Mouse (Mus musculus) kidney, postnatal 0 days (tissue): ENCODE data around the gene Rab6a. TPM values are rescaled to one million over a fixed set of nuclear protein-coding genes. Genes with fewer than 3 reads are reported as not detected.
A peak's percentile ranks its signal among the peaks of the same experiment; 100 is the strongest.
"Not testable (repeated sequence)": the region's sequence is repeated elsewhere in the genome, so short reads cannot be mapped to it uniquely, and the experiment has no call there.

Source experiments
- ATAC-seq: fragments of 200-750 bp; cut with Nextera tagmentation; replicated peaks from 2 replicates; pipeline ENCODE4 v1.8.0; 2017; ENCODE audit warnings: low read depth, moderate number of reproducible peaks, moderate TSS enrichment, moderate library complexity; ENCODE audit not compliant: low FRiP score
- DNase-seq: peaks from one replicate; pipeline ENCODE4 v3.0.0-alpha.2; 2016; ENCODE audit warnings: low spot score
- H3K27ac ChIP-seq: fragments of 300-500 bp; sonication (generic); 2 replicates; pipeline ENCODE4 v1.5.1; 2014; ENCODE audit warnings: mild to moderate bottlenecking
- H3K27me3 ChIP-seq: fragments of 300-500 bp; sonication (generic); 2 replicates; pipeline ENCODE4 v1.6.1; 2014; ENCODE audit warnings: low read length, mixed read lengths; ENCODE audit not compliant: insufficient read depth
- H3K36me3 ChIP-seq: fragments of 300-500 bp; sonication (generic); 2 replicates; pipeline ENCODE4 v1.6.1; 2014; ENCODE audit warnings: low read length, mixed read lengths; ENCODE audit not compliant: insufficient read depth
- H3K4me1 ChIP-seq: fragments of 300-500 bp; sonication (generic); replicated peaks from 2 replicates; pipeline ENCODE4 v1.6.1; 2014; ENCODE audit warnings: antibody characterized with exemption, low read length, mixed read lengths; ENCODE audit not compliant: insufficient read depth
- H3K4me2 ChIP-seq: fragments of 300-500 bp; sonication (generic); 2 replicates; pipeline ENCODE4 v1.6.1; 2014; ENCODE audit warnings: mild to moderate bottlenecking, low read length, moderate library complexity, mixed read lengths
- H3K4me3 ChIP-seq: fragments of 300-500 bp; sonication (generic); replicated peaks from 2 replicates; pipeline ENCODE4 v1.5.1; 2014; ENCODE audit warnings: low read depth, low read length
- H3K9ac ChIP-seq: fragments of 300-500 bp; sonication (generic); 2 replicates; pipeline ENCODE4 v1.6.1; 2014; ENCODE audit warnings: low read depth, low read length
- H3K9me3 ChIP-seq: fragments of 300-500 bp; sonication (generic); replicated peaks from 2 replicates; pipeline ENCODE4 v1.6.1; 2016; ENCODE audit warnings: low read length, inconsistent platforms, mixed read lengths
- CTCF ChIP-seq: IDR thresholded peaks from 2 replicates; pipeline ENCODE4 v1.5.1; 2016; ENCODE audit warnings: antibody characterized with exemption, low read depth, mild to moderate bottlenecking, moderate library complexity
- WGBS: fragments of 180-500 bp; shearing (Covaris S2); extraction: QIAGEN DNeasy Blood & Tissue Kit; methylation state at CpG from one replicate; pipeline ENCODE4 v1.1.7; 2014; 5-methylcytosine and 5-hydroxymethylcytosine counted together
- polyA plus RNA-seq: library from polyadenylated mRNA; unstranded; fragments of >200 nt; fragmentation: Nextera tagmentation; extraction: Ambion mirVana; gene quantifications from 2 replicates; pipeline ENCODE4 v1.2.1, GENCODE M21; 2015

Gene Rab6a
- polyA plus RNA-seq = 90.7 and 94.6 TPM in 2 replicates

- DNase-seq = peak; percentile 100
- Histone ChIP-seq H3K4me2 (peak within 1 kb of the TSS; percentile 71), H3K27ac (peak within 1 kb of the TSS; percentile 100), H3K36me3 (no peaks in the 10 kb centered on the region), H3K4me3 (peak within 1 kb of the TSS; percentile 100), H3K4me1 (no peaks in the 10 kb centered on the region), H3K9me3 (no peaks in the 10 kb centered on the region), H3K9ac (peak within 1 kb of the TSS; percentile 99), H3K27me3 (no peaks in the 10 kb centered on the region)
- peak; percentile 96 for ATAC-seq
- peak; percentile 40; the same call in 1 of the 2 replicates for TF ChIP-seq CTCF
- WGBS = under 1% methylated on average over 101 of the region's 105 CpGs
These were observed at the start of gene Rab6a for GRCm38 (mm10) chr7:100607214-100608129. Gene Rab6a (plus strand): TSS chr7:100607410.

GRCm38 (mm10) chr7:100559331-100559730, 47.9 kb upstream of the Rab6a start:
- ATAC-seq (no peak), DNase-seq (no peak)
- no peak overlapping the region for H3K4me3 ChIP-seq
- TF ChIP-seq CTCF = no peak
- no peaks in the 10 kb centered on the region for H3K4me1 ChIP-seq
- H3K9ac ChIP-seq = no peak overlapping the region
- no peaks in the 10 kb centered on the region for H3K9me3 ChIP-seq
- WGBS = 79% methylated on average over 4 of the region's 4 CpGs
- no peak overlapping the region for H3K27ac ChIP-seq
- peaks cover 12% of the 10 kb centered on the region; the same call in 1 of the 2 replicates for H3K36me3 ChIP-seq
- no peaks in the 10 kb centered on the region for H3K27me3 ChIP-seq
- no peak overlapping the region for H3K4me2 ChIP-seq

DNA sequence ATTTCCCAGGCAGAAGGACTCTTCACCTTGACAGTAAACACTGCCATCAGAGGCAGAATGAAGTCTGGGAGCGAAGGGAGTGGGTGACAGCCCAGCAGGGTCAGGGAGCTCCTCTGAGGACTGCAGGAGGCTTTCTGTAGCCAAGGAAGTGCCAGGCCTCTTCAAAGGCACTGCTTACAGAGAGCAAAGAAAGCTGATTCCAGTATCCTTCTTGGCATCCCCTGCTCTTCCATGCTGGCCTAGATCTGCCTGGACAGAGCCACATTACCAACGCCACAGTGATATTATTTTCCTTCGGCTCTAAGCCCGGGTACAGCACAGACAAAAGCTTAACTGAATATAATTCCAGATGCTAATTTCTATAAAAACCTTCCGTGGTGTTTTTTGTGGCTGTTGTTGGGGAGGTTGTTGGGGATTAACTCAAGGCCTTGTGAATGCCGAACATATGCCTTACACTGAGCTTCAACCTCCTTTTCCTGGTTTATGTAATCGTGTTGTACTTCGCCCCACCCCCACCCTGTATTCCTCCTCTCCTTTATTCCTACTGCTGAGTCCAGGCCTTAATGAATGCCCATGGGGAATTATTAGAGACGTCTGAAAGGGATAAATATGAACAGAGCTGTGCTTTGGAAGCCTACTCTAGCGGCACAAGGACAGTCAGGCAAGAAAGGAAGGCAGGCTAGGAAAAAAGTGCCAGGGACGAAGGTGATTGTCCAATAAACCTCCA, 45.2 kb upstream of the Rab6a start:
- no peak overlapping the region for H3K9ac ChIP-seq
- TF ChIP-seq CTCF = no peak
- peaks cover 16% of the 10 kb centered on the region; the same call in 1 of the 2 replicates for H3K36me3 ChIP-seq
- H3K4me3 ChIP-seq = no peak overlapping the region
- H3K4me1 ChIP-seq = no peaks in the 10 kb centered on the region
- 85% methylated on average over 11 of the region's 11 CpGs for WGBS
- H3K4me2 ChIP-seq = no peak overlapping the region
- no peaks in the 10 kb centered on the region for H3K9me3 ChIP-seq
- DNase-seq (no peak), ATAC-seq (no peak)
- no peaks in the 10 kb centered on the region for H3K27me3 ChIP-seq
- H3K27ac ChIP-seq = no peak overlapping the region

- not testable (repeated sequence) for H3K4me3 ChIP-seq, H3K4me1 ChIP-seq, ATAC-seq, DNase-seq, H3K27ac ChIP-seq, H3K4me2 ChIP-seq, H3K9me3 ChIP-seq, H3K36me3 ChIP-seq, H3K27me3 ChIP-seq, H3K9ac ChIP-seq
- TF ChIP-seq CTCF = peak; percentile 37; the same call in 1 of the 2 replicates
- WGBS = 80% methylated on average over 5 of the region's 5 CpGs
These were observed 40.0 kb upstream of the Rab6a start for GRCm38 (mm10) chr7:100567238-100567637.

DNA sequence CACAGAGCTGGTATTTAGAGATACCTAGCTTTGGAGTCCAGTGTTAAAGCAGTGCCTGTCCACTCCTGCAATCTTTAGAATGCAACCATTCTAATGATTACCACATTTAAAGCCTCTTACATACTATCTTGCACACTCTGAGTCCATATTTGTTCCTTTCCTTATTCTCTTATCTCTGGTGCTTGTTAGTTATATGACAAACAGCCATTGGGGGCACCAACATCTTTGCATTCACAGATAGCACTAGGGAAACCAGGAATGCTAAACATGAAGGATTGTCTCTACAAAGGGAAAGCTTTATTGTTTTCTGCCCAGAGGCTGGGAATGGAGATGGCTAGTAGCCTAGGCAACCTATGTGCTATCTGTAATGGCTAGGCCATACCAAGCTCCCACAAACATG, 37.3 kb upstream of the Rab6a start:
- no peaks in the 10 kb centered on the region for H3K9me3 ChIP-seq
- TF ChIP-seq CTCF = no peak
- no peaks in the 10 kb centered on the region for H3K27me3 ChIP-seq
- ATAC-seq = no peak
- no peaks in the 10 kb centered on the region for H3K4me1 ChIP-seq
- H3K9ac ChIP-seq = no peak overlapping the region
- H3K27ac ChIP-seq = no peak overlapping the region
- H3K4me2 ChIP-seq = no peak overlapping the region
- DNase-seq = no peak
- H3K4me3 ChIP-seq = no peak overlapping the region
- 0 out of 2 replicates have a peak, but pooled peaks cover 3% of the 10 kb centered on the region for H3K36me3 ChIP-seq

DNA sequence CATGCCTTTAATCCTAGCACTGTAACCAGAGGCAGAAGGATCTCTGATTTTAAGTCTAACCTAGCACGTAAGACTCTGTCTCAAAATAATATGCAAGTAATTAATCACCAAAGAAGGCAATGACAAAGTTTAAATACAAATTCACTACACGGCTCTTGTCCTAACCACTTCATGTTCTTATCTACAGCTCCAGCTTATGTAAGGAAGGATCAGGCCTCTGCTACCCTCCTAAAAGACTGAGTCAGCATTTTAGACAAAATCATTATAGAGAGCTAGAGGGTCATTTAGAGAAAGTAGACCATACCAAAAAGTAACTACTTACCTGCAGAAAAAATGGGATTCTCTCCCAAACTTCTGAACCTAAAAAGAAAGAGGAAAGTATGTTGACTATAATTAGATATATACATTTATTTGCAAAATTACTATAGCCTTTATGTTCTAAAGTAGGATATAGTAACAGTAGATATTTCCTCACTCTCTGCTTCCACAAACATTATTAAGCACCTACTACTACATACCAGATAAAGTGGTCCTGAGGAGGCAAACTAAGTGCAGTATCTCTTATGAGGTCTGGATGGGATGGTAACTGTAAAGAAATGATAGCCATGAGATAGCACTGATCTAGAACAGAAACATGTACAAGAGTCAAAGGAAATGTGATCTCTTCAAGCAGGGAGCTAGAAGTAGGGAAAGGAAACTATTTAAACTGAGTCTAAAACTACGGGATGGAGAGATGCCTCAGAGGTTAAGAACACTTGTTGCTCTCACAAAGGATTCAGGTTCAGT, 36.1 kb upstream of the Rab6a start:
- Histone ChIP-seq H3K4me2 (no peak overlapping the region), H3K4me1 (no peaks in the 10 kb centered on the region), H3K4me3 (no peak overlapping the region), H3K9me3 (no peaks in the 10 kb centered on the region), H3K36me3 (no peaks in the 10 kb centered on the region), H3K27me3 (no peaks in the 10 kb centered on the region), H3K9ac (no peak overlapping the region), H3K27ac (no peak overlapping the region)
- WGBS = 82% methylated on average over 3 of the region's 3 CpGs
- DNase-seq = no peak
- TF ChIP-seq CTCF = no peak
- ATAC-seq = no peak
